Mouse (Mus musculus) left cerebral cortex, postnatal 4 days (tissue): ENCODE measurements around the gene Gm43738. TPM values are rescaled to one million over a fixed set of nuclear protein-coding genes. Genes with fewer than 3 reads are reported as not detected.

ENCODE experiments used
- DNase-seq: peaks from one replicate; pipeline ENCODE4 v3.0.0-alpha.2; 2022
- intact Hi-C: fragments of 180-260 bp; cut with DNase I; formaldehyde crosslinking; loops from one replicate; pipeline ENCODE4 v1.15.1; 2025
- total RNA-seq, 2 experiments: library from RNA; stranded (reverse); gene quantifications; 2 replicates each; pipeline ENCODE4 v1.2.3; 2021

Gene Gm43738
- not detected for total RNA-seq

- intact Hi-C loops: no loop called here
- DNase-seq: peak; percentile 38
Measured at GRCm38 (mm10) chr3:89100811-89101210, at the start of gene Gm43738. Gm43738 (minus strand) TSS chr3:89101099.

GRCm38 (mm10) chr3:89148567-89148966, 47.7 kb upstream of the Gm43738 start:
- intact Hi-C loops: no loop called here
- DNase-seq: no peak

- intact Hi-C loops: no loop called here
- no peak for DNase-seq
Measured at GRCm38 (mm10) chr3:89147979-89148311, 47.0 kb upstream of the Gm43738 start.

DNA sequence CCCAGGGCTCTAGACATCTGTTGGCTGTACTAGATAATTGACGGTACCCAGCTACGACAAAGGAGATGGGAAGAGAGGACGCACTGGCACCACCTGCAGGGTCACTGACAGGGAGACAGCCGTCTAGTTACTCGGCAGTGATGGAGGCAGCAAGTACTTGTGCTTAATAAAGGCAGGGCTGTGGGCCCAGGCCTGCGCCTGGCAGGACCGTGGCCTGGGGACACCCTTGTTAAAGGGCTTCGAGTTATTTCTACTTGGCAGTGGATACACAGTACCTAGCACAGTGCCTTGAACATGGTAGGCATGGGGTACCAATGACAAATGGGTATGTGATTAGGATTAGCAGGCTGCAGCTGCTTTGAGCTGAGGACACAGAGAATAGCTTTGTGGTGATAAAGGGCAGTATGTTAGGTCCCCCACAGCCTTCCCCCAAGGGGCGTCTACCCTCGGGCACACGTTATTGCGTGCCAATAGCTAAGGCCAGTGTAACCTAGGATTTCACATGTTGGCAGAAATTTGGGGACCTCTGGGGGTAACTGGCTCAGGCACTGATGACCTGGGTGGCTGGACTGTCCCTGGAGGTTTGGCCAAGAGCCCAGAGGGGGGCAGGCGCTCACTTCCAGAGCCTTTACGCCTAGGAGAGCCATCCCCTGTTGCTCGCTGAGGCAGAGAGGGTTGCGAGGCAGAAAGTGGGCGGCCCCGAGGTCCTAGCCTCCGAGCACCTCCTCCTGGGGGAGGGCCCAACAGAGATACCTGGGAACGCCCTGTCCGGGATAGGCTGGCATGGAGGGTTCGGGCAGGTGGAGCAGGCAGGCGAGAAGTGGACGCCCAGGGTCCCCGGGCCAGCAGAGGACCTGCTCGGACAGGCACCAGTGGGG, 46.4 kb upstream of the Gm43738 start:
- intact Hi-C loops: no loop called here
- no peak for DNase-seq

DNA sequence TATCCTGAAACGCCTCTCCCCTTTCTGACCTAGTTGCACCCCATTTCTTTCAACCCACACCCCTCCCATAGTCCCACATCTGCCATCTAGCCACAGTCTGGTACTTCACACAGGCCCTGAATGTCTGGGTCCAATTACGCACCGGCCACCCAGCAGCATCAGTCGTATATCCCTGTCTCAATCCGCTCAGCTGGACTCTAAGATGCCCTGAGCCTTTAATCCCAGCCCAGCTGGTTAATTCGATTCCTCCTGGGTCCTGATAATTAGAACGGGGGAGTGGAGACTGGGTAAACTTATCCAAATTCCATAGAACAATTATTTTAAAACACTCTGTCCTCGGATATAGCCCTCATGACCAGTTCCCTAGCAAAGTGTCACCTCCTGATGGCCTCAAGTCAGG, 44.7 kb upstream of the Gm43738 start:
- DNase-seq: no peak
- intact Hi-C loops: no loop called here

DNA sequence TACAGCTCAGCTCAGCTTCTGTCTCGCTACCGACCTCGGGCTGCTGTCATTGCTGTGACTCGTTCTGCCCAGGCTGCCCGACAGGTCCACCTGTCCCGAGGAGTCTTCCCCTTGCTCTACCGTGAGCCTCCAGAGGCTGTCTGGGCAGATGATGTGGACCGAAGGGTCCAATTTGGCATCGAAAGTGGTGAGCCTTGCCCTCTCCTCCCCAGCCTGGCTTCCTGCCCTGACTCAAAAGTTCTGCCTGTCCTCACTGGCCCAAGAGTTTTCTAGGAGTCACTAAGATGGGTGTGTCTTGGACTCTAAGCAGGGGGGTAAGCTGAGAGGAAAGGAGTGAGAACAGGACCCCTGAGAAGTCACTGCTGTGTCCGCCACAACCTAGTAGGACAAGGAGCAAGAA, 43.9 kb upstream of the Gm43738 start:
- DNase-seq: no peak
- intact Hi-C loops: no loop called here

DNA sequence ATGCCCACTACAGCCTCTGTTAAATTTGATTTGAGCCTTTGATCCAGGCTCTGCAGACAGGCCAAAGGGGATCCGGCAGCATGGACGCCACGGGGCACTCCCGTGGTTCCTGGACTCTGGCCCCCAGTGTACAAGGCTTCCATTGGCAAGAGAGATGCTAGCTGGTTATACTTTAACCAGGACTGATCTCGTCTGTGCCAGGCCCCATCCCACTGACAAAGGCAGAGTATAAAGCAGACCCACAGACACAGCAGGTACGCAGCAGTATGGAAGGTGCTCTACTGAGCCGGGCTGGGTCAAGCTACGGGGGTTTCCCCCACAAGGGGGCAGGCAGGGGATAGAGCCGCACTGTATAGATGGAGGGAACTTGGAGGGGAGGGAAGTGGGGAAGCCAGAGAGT, 35.5 kb upstream of the Gm43738 start:
- intact Hi-C loops: no loop called here
- DNase-seq: no peak

DNA sequence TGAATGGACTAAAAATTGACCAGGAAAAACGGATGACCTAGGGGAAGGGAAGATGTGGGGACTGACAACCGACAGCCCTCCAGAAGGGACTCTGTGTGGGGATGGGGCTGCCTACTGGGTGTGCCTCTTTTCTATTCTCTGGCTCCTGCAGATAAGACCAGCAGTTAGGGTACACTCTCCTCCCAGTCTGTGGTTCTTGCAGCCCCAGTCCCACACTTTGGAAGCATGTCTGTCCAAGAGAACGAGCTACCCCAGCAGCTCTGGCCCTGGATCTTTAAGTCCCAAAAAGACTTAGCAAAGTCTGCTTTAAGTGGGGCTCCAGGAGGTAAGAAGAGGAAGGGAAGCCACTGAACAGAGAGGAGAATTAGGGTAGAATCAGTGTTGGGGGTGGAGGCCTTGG, 35.1 kb upstream of the Gm43738 start, which contains the start of gene Pklr:
Gene Pklr, plus strand, starts transcription at position 185 of the 400 bp plus-strand sequence.
- intact Hi-C loops: no loop called here
- no peak for DNase-seq

DNA sequence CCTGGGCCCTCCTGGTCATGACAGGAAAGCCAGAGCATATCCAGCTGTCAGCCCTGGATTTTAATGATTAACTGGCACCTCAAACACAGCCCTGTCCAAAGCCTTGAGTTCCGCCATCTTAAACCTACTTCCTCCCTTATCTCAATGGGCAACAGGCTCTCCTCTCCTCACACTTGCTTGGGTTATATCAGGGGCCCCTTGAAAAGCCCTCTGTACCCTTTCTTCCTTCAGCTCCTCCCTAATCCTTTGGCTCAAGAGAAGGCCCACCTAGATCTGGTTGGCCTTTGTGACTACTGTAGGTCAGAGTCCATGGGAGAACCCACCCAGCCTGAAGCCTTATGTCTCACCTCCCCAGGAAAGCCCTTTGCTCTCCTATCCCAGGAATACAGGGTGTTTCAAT, 32.9 kb upstream of the Gm43738 start:
- intact Hi-C loops: no loop called here
- no peak for DNase-seq

DNA sequence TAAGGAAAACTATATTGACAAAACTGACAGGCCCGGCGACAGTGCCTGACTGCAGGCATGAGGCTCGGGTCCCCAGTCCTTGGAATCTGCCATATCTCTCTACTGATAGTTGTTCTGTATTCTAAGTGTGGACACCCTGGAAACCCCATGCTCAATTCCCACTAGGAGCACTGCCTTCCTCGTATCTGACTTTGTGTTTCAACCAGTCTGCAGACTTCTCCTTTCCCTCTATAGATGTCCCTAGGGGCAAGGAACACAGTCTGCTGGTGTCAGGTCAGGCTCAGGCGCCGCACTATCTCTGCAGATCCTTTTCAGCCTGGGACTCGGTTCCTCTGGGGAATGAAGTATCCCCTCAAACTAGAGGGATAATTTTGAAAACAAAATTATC, 32.2 kb upstream of the Gm43738 start:
- no peak for DNase-seq
- intact Hi-C loops: no loop called here

- intact Hi-C loops: no loop called here
- DNase-seq: peak; percentile 34
Measured at GRCm38 (mm10) chr3:89132285-89133062, 31.6 kb upstream of the Gm43738 start.

- intact Hi-C loops: no loop called here
- DNase-seq: peak; percentile 17
Measured at GRCm38 (mm10) chr3:89131816-89132215, 30.9 kb upstream of the Gm43738 start.

DNA sequence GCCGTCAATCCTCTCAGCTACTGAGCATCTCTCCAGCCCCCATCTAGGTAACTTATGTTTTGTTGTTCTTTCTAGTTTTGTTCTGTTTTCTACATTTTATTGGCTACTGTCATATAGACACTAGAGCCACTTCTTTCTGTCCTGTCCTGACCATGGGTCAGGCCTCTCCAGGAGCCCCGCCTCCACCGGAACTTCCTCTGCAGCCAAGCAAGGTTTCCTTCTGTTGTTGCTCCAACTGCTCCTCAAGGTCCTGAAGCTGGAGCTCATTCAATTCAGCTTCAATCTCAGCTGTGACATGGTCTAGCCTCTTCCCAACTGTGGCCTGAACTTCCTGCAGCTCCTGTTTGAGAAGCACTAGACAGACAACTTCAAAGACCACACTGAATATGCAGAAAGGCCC, 29.0 kb upstream of the Gm43738 start:
- no peak for DNase-seq
- intact Hi-C loops: no loop called here

DNA sequence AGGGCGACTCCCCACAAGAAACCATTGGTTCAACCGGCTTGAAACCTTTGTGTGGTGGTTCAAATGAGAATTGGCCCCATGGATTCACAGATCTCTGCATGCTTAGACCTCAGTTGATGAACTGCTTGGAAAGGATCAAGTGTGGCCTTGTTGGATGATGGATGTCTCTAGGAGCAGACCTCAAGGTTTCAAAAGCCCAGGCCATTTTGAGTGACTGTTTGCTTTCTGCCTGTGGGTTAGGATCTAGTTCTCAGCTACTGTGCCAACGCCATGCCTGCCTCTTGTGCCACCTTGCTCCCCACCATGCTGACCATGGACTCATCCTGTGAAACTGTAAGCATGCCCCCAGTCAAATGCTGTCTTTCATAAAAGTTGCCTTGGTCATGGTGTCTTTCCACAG, 25.1 kb upstream of the Gm43738 start:
- no peak for DNase-seq

DNA sequence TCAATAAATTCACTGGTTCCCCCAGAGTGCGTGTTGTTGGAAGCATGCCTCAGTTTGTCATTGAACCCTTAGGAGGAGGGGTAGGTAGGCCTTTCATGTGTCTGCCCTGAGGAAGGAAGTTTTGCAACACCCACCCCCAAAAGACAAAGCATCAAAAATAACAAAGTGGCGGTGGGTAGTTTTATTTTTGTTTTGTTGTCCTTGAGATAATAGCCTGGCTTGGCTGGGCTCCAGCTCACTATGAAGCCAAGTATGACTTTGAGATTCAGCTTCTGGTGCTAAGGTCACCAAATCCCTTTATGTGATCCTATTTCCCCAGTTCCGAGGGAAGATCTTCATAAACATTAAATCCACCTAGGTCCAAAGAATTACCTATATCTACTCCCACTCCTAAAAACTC, 23.3 kb upstream of the Gm43738 start:
- intact Hi-C loops: no loop called here
- DNase-seq: no peak

More for the DNA sequence above, 25.1 kb upstream of the Gm43738 start:
- intact Hi-C loops: no loop called here

DNA sequence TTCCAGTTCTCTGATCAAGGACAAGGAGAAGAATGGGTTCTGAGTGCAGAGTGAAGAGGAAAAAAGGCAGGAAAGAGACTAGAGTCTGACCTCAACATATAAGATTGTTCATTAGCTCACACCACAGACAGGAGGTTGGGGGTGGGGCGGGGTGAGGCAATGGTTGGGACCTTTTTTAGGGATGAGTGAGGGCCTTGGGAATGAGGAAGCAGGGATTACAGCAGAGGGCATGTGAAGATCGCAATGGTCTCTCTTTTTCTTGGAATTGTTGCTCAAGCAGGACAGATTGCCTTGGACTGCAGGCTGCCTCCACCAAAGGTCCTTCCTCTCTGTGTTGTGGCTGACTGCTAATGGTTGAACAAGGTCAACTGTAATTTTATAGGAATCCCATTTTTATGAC, 22.4 kb upstream of the Gm43738 start:
- DNase-seq: no peak
- intact Hi-C loops: no loop called here

- no peak for DNase-seq
- intact Hi-C loops: no loop called here
Measured at GRCm38 (mm10) chr3:89115522-89115921, 14.6 kb upstream of the Gm43738 start.

- no peak for DNase-seq
- intact Hi-C loops: no loop called here
Measured at GRCm38 (mm10) chr3:89113058-89113457, 12.2 kb upstream of the Gm43738 start.

DNA sequence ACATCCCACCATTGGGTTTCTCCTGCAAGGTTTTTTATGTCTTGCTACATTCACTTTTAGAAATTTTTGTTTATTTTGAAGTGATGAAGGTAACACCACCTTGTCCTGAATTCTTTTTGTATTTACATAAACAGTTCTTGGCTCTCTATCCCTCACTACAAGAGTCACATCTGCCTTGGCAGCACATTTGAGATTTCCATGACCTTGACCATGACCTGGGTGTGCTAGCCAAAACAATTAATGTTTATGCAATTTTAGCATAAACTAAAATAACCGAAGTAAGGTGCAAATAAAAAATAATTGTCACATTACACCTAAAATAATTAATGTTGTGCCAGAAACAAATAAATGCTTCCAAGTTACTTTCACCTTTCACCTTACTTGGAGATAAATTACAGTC, 7.2 kb upstream of the Gm43738 start:
- intact Hi-C loops: no loop called here
- DNase-seq: no peak

- intact Hi-C loops: no loop called here
- DNase-seq: no peak
Measured at GRCm38 (mm10) chr3:89107545-89107944, 6.6 kb upstream of the Gm43738 start.

DNA sequence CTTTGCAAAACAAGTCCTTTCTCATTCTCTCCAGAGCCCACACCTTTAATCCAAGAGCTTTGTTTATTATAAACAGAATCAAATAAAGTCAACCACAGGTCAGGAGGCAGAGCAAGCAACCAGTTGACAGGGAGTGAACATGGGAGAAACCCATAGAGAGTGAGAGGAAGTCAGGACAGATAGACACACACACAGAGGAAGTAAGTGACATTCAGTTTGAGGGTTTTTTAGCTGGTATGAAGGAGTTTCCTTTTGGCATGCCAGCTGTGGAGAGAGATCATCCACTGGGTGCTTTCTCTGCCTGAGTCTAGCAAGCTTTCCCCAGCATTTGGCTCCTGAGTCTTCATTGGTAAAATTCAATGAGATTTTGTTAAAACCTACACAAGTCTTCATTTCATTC, 6.0 kb upstream of the Gm43738 start:
- intact Hi-C loops: no loop called here
- DNase-seq: no peak

DNA sequence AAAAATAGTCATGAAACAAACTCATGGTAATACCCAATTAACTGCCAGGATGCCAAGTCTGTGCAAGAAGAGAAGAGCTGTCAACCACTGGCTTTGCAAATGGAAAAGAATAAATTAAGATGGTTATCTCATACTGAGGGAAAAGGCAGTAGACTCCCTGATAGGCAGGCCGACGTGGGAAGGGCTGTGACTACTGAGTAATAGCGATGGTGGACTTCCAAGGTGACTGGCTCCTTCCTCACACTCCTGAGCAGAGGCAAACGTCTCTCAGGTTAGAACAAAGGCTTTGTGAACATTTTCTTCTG, 2.3 kb upstream of the Gm43738 start:
- DNase-seq: no peak
- intact Hi-C loops: no loop called here
